Mouse (Mus musculus): ENCODE results near the gene Pde10a. TPM values are rescaled to one million over a fixed set of nuclear protein-coding genes. Genes with fewer than 3 reads are reported as not detected.

Gene Pde10a
- polyA plus RNA-seq, 1 experiment from 2014 or later: 7.2 TPM

- Histone ChIP-seq H3K27ac (no peak overlapping the region), H3K36me3 (no peaks in the 10 kb centered on the region), H3K9me3 (no peaks in the 10 kb centered on the region), H3K4me1 (replicated peaks) (peaks cover 20% of the 10 kb centered on the region), H3K27me3 (ENCODE audit: insufficient read depth, poor library complexity, severe bottlenecking) (peaks cover 19% of the 10 kb centered on the region), H3K4me3 (no peak overlapping the region)
- WGBS: 83% methylated on average over 4 of the region's 4 CpGs
- no peak for DNase-seq (ENCODE audit: low spot score)
These were observed 334.3 kb downstream of the Pde10a start for GRCm38 (mm10) chr17:8859489-8859888.

GRCm38 (mm10) chr17:8864638-8865497, 339.7 kb downstream of the Pde10a start:
- Histone ChIP-seq H3K9me3 (no peaks in the 10 kb centered on the region), H3K4me3 (no peak overlapping the region), H3K4me1 (replicated peaks) (peaks cover 18% of the 10 kb centered on the region), H3K27me3 (ENCODE audit: insufficient read depth, poor library complexity, severe bottlenecking) (peaks cover 5% of the 10 kb centered on the region; the same call in 1 of the 2 replicates), H3K36me3 (no peaks in the 10 kb centered on the region; the same call in 1 of the 2 replicates), H3K27ac (no peak overlapping the region)
- DNase-seq (ENCODE audit: low spot score): no peak
- 86% methylated on average over 8 of the region's 8 CpGs for WGBS

- no peak overlapping the region for H3K4me3 ChIP-seq
- 77% methylated on average over 25 of the region's 25 CpGs for WGBS
- H3K27me3 ChIP-seq (ENCODE audit: insufficient read depth, poor library complexity, severe bottlenecking): no peaks in the 10 kb centered on the region
- no peaks in the 10 kb centered on the region for H3K9me3 ChIP-seq
- DNase-seq (ENCODE audit: low spot score): peak; percentile 13
- H3K27ac ChIP-seq: no peak overlapping the region; the same call in 1 of the 2 replicates
- H3K4me1 ChIP-seq (replicated peaks): peaks cover 37% of the 10 kb centered on the region
- no peaks in the 10 kb centered on the region; the same call in 1 of the 2 replicates for H3K36me3 ChIP-seq
These were observed 342.4 kb downstream of the Pde10a start for GRCm38 (mm10) chr17:8867331-8868237.

DNA sequence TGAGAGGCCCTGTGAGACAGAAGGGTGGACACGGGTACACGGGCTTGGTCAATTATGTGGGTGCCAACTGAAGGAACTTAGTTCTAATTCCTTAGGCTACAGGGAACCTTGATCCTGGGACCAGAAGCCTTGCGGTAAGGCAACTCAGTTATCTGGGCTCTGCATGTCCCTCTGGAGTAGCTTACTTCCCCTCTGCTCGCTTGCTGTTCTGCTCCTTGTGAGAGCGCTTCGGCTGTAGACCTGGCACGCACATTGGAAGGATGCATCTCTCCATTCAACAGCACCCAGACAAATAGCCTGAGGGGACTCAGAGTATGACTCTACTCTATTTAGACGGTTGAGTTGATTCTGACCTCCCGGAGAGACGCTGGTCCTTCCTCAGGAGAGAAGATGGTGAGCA, 344.1 kb downstream of the Pde10a start:
- no peak overlapping the region for H3K27ac ChIP-seq
- WGBS: 91% methylated on average over 10 of the region's 10 CpGs
- H3K36me3 ChIP-seq: no peaks in the 10 kb centered on the region; the same call in 1 of the 2 replicates
- H3K9me3 ChIP-seq: no peaks in the 10 kb centered on the region
- peaks cover 40% of the 10 kb centered on the region for H3K4me1 ChIP-seq (replicated peaks)
- no peak for DNase-seq (ENCODE audit: low spot score)
- no peak overlapping the region for H3K4me3 ChIP-seq
- no peaks in the 10 kb centered on the region for H3K27me3 ChIP-seq (ENCODE audit: insufficient read depth, poor library complexity, severe bottlenecking)

- no peaks in the 10 kb centered on the region for H3K27me3 ChIP-seq (ENCODE audit: insufficient read depth, poor library complexity, severe bottlenecking)
- H3K27ac ChIP-seq: no peak overlapping the region
- H3K4me3 ChIP-seq: no peak overlapping the region
- H3K9me3 ChIP-seq: no peaks in the 10 kb centered on the region
- no peaks in the 10 kb centered on the region; the same call in 1 of the 2 replicates for H3K36me3 ChIP-seq
- peaks cover 40% of the 10 kb centered on the region for H3K4me1 ChIP-seq (replicated peaks)
- 77% methylated on average over 7 of the region's 7 CpGs for WGBS
- no peak for DNase-seq (ENCODE audit: low spot score)
These were observed 345.7 kb downstream of the Pde10a start for GRCm38 (mm10) chr17:8870848-8871247.

DNA sequence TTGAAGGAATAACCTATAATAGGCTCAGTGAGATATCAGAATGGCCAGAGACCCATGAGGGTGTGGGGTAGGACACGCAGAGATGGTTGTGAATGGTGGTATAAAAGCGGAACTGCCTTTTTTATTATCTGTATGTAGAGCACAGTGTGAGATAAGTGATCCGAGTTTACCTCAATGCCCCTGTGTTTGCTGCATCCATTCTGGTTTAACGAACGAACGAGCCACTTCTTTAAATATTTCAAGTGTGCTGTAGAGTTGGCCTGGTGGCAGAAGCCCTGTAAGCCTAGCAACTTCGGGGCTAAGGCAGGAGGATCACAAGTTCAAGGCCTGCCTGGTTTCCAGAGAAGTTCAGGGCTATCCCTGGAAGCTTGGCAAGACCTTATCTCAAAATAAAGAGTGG, 346.2 kb downstream of the Pde10a start:
- Histone ChIP-seq H3K4me3 (no peak overlapping the region), H3K27me3 (ENCODE audit: insufficient read depth, poor library complexity, severe bottlenecking) (no peaks in the 10 kb centered on the region), H3K4me1 (replicated peaks) (peaks cover 40% of the 10 kb centered on the region), H3K36me3 (no peaks in the 10 kb centered on the region; the same call in 1 of the 2 replicates), H3K27ac (no peak overlapping the region), H3K9me3 (no peaks in the 10 kb centered on the region)
- 86% methylated on average over 7 of the region's 7 CpGs for WGBS
- no peak for DNase-seq (ENCODE audit: low spot score)

- peak overlapping the region; percentile 29; the same call in 1 of the 2 replicates for H3K27ac ChIP-seq
- H3K36me3 ChIP-seq: no peaks in the 10 kb centered on the region; the same call in 1 of the 2 replicates
- peaks cover 40% of the 10 kb centered on the region for H3K4me1 ChIP-seq (replicated peaks)
- DNase-seq (ENCODE audit: low spot score): peak; percentile 13
- no peaks in the 10 kb centered on the region for H3K9me3 ChIP-seq
- H3K4me3 ChIP-seq: no peak overlapping the region
- 63% methylated on average over 12 of the region's 12 CpGs for WGBS
- H3K27me3 ChIP-seq (ENCODE audit: insufficient read depth, poor library complexity, severe bottlenecking): no peaks in the 10 kb centered on the region
These were observed 346.9 kb downstream of the Pde10a start for GRCm38 (mm10) chr17:8871997-8872593.

DNA sequence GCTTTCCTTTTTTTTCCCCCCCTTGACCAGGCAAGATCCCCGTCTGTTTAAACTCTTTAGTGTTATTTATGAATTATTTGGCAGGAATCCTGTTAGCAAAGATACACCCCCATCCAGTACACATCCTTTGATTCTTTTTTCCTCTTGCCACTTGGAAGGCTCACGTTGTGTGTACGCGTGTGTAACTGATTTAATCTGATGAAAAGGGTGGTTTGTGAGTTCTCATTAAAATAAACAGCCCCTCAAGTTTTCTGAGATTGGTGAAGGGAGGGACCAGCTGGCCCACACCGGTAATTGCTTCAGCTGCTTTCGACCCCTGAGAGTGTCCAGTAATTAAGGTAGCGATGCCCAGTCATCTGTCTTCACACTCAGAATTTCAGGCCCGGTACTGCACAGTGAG, 347.4 kb downstream of the Pde10a start:
- H3K4me3 ChIP-seq: no peak overlapping the region
- WGBS: 78% methylated on average over 8 of the region's 8 CpGs
- H3K9me3 ChIP-seq: no peaks in the 10 kb centered on the region
- H3K4me1 ChIP-seq (replicated peaks): peaks cover 35% of the 10 kb centered on the region
- H3K27me3 ChIP-seq (ENCODE audit: insufficient read depth, poor library complexity, severe bottlenecking): no peaks in the 10 kb centered on the region
- no peak for DNase-seq (ENCODE audit: low spot score)
- no peaks in the 10 kb centered on the region; the same call in 1 of the 2 replicates for H3K36me3 ChIP-seq
- H3K27ac ChIP-seq: 0 out of 2 replicates have a peak overlapping the region, but pooled peaks have one; percentile 29

DNA sequence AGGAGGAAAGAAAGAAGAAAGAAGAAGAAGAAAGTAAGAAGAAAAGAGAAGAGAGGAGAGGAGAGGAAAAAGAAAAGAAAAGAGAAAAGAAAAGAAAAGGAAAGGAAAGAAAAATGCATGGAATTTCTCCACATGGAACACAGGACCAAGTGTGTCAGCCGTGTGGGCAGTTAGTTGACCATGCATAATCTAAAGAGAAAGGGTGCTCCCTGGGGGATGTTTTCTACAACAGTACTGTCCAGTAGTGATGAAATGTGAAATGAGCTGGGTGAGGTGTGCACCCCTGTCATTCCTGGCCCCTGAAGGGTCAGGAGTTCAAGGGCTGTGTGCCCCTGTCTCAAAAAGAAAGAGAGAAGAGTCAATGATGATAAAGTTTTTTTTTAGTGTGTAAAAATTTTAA, 352.9 kb downstream of the Pde10a start:
- Histone ChIP-seq H3K4me3 (no peak overlapping the region), H3K27me3 (ENCODE audit: insufficient read depth, poor library complexity, severe bottlenecking) (no peaks in the 10 kb centered on the region), H3K36me3 (no peaks in the 10 kb centered on the region), H3K4me1 (replicated peaks) (0 out of 2 replicates have a peak, but pooled peaks cover 5% of the 10 kb centered on the region), H3K9me3 (no peaks in the 10 kb centered on the region), H3K27ac (no peak overlapping the region)
- no peak for DNase-seq (ENCODE audit: low spot score)
- WGBS: 54% methylated on average over 1 of the region's 1 CpGs

GRCm38 (mm10) chr17:8881711-8882110, 356.5 kb downstream of the Pde10a start:
- WGBS: 93% methylated on average over 6 of the region's 6 CpGs
- no peak for DNase-seq (ENCODE audit: low spot score)
- no peaks in the 10 kb centered on the region for H3K27me3 ChIP-seq (ENCODE audit: insufficient read depth, poor library complexity, severe bottlenecking)

DNA sequence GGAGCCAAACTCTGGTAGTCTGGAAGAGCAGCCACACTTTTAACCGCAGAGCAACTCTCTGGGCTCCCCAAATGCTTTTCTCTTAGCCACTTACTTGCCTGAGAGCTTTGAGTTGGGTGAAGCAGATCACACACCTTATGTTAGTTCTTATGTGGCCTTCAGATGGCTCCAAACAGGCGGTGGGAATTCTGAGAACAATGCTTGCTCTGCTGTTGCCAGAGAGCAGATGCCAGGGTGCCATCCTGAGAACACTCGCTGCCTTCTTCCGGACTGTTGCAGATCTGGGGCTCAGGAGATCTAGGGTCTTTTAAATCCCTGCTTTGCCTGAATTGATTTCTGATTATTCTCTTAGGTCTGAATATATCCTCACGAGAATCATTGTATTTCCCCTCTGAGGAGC, 359.5 kb downstream of the Pde10a start:
- Histone ChIP-seq H3K4me3 (no peak overlapping the region), H3K9me3 (no peaks in the 10 kb centered on the region), H3K4me1 (replicated peaks) (peaks cover 23% of the 10 kb centered on the region), H3K27ac (no peak overlapping the region), H3K27me3 (ENCODE audit: insufficient read depth, poor library complexity, severe bottlenecking) (no peaks in the 10 kb centered on the region), H3K36me3 (no peaks in the 10 kb centered on the region)
- DNase-seq (ENCODE audit: low spot score): no peak
- WGBS: 80% methylated on average over 5 of the region's 5 CpGs

More at GRCm38 (mm10) chr17:8881711-8882110, 356.5 kb downstream of the Pde10a start:
- H3K9me3 ChIP-seq: no peaks in the 10 kb centered on the region
- peaks cover 19% of the 10 kb centered on the region for H3K4me1 ChIP-seq (replicated peaks)
- H3K27ac ChIP-seq: no peak overlapping the region
- no peak overlapping the region for H3K4me3 ChIP-seq
- H3K36me3 ChIP-seq: no peaks in the 10 kb centered on the region

DNA sequence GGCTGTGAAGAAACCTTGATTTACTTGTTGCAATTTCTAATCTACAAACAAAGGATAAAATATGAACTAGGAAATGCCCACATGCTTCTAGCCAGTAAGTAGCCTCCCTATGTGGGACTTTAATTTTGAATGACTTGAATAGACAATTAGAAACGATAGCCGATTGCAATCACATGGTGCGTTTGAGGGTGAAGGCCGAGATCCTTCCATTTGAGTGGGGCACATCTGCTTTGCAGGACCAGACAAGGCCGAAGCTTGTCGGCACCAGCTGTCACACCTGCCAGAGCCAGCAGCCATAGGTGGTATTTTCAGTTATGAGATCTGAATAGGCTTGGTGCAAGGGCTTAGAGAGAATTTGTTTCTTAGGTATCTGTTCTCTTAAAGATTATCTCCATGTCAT, 360.7 kb downstream of the Pde10a start:
- no peak overlapping the region for H3K4me3 ChIP-seq
- H3K36me3 ChIP-seq: no peaks in the 10 kb centered on the region
- WGBS: 77% methylated on average over 6 of the region's 6 CpGs
- peaks cover 20% of the 10 kb centered on the region for H3K4me1 ChIP-seq (replicated peaks)
- H3K27me3 ChIP-seq (ENCODE audit: insufficient read depth, poor library complexity, severe bottlenecking): no peaks in the 10 kb centered on the region
- no peak for DNase-seq (ENCODE audit: low spot score)
- no peaks in the 10 kb centered on the region for H3K9me3 ChIP-seq
- H3K27ac ChIP-seq: no peak overlapping the region
